Mouse (Mus musculus) limb, embryonic 11.5 days (tissue): ENCODE results near the gene Galk1. TPM values are rescaled to one million over a fixed set of nuclear protein-coding genes. Genes with fewer than 3 reads are reported as not detected.

Experiments used
- ATAC-seq: fragments of 200-750 bp; cut with Nextera tagmentation; 2 replicates; pipeline ENCODE4 v1.8.0; 2017; ENCODE audit warnings: low read depth; ENCODE audit not compliant: insufficient number of reproducible peaks, low FRiP score, low TSS enrichment
- DNase-seq: peaks from one replicate; pipeline ENCODE4 v3.0.0-alpha.2; 2015; ENCODE audit warnings: low spot score
- H3K27ac ChIP-seq: fragments of 300-500 bp; sonication (generic); replicated peaks from 2 replicates; pipeline ENCODE4 v1.5.1; 2014; ENCODE audit warnings: low read depth, mild to moderate bottlenecking, low read length
- H3K27me3 ChIP-seq: fragments of 300-500 bp; sonication (generic); 2 replicates; pipeline ENCODE4 v1.6.1; 2014; ENCODE audit warnings: mild to moderate bottlenecking, low read length, mixed read lengths; ENCODE audit not compliant: control insufficient read depth, insufficient read depth
- H3K36me3 ChIP-seq: fragments of 300-500 bp; sonication (generic); 2 replicates; pipeline ENCODE4 v1.6.1; 2014; ENCODE audit warnings: mild to moderate bottlenecking, low read length, moderate library complexity, mixed read lengths; ENCODE audit not compliant: control insufficient read depth, insufficient read depth
- H3K4me1 ChIP-seq: fragments of 300-500 bp; sonication (generic); 2 replicates; pipeline ENCODE4 v1.6.1; 2014; ENCODE audit warnings: low read length, mixed read lengths; ENCODE audit not compliant: control insufficient read depth, insufficient read depth
- H3K4me2 ChIP-seq: fragments of 300-500 bp; sonication (generic); 2 replicates; pipeline ENCODE4 v1.6.1; 2014; ENCODE audit warnings: low read depth, mild to moderate bottlenecking, moderate library complexity; ENCODE audit not compliant: severe bottlenecking
- H3K4me3 ChIP-seq: fragments of 300-500 bp; sonication (generic); 2 replicates; pipeline ENCODE4 v1.5.1; 2014; ENCODE audit warnings: low read depth, low read length
- H3K9ac ChIP-seq: fragments of 300-500 bp; sonication (generic); 2 replicates; pipeline ENCODE4 v1.6.1; 2014; ENCODE audit warnings: mild to moderate bottlenecking, low read length
- H3K9me3 ChIP-seq: fragments of 300-500 bp; sonication (generic); 2 replicates; pipeline ENCODE4 v1.6.1; 2016; ENCODE audit warnings: low read length; ENCODE audit not compliant: control insufficient read depth
- WGBS: fragments of 180-500 bp; shearing (Covaris S2); extraction: QIAGEN DNeasy Blood & Tissue Kit; methylation state at CpG from one replicate; pipeline ENCODE4 v1.1.7; 2014; 5-methylcytosine and 5-hydroxymethylcytosine counted together
- polyA plus RNA-seq: library from polyadenylated mRNA; unstranded; fragments of >200 nt; fragmentation: Nextera tagmentation; extraction: Ambion mirVana; gene quantifications from 2 replicates; pipeline ENCODE4 v1.2.1, GENCODE M21; 2014

The Galk1 gene
- polyA plus RNA-seq, 1 experiment from 2014 or later: 168 TPM

DNA sequence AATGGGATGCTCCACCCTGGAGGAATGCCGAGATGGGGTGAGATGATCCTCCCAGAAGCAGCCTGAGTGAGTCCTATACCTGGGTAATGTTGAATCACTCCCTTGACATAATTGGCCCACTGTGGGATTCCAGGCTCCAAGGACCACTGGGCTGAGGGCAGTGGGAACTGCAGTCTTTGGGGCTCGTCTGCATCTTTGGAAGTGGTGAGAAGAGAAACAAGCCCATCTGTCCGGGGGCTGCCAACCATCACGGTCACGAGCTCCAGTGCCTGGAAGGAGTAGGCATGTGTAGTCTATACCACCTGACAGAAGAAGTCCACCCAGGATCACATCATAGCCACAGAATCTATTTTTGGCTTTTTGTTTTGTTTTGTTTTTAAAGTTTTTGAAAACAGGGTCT lies 1.6 kb downstream of the Galk1 start:
- no peak overlapping the region for H3K4me2 ChIP-seq
- 91% methylated on average over 5 of the region's 5 CpGs for WGBS

DNA sequence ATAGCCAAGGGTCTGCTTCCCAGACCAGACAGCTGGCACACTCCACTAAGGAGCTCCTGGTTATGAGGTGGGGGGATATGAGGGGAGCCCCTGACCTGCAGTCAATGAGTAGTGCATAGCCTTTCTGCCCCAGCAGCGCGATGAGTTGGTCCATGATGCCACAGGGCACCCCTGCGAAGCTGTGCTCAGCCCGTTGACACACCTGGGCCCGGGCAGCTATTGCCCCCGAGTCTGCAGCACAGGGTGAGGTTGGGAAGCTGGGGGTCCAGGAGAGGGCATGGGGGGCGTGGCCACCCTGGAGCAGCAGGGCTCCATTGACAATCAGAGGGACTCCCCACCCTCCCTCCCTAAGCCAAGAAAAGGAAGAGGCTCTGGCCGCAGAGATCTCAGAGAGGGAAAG lies 2.4 kb downstream of the Galk1 start:
- no peak overlapping the region for H3K4me2 ChIP-seq
- peaks cover 15% of the 10 kb centered on the region for H3K4me1 ChIP-seq
- no peak overlapping the region for H3K9ac ChIP-seq
- 89% methylated on average over 8 of the region's 8 CpGs for WGBS
- no peaks in the 10 kb centered on the region for H3K27me3 ChIP-seq
- DNase-seq (no peak), ATAC-seq (no peak)
- no peak overlapping the region for H3K4me3 ChIP-seq
- H3K9me3 ChIP-seq: no peaks in the 10 kb centered on the region
- H3K27ac ChIP-seq: no peak overlapping the region
- H3K36me3 ChIP-seq: peaks cover 3% of the 10 kb centered on the region; the same call in 1 of the 2 replicates

More for the DNA sequence above, 1.6 kb downstream of the Galk1 start:
- Histone ChIP-seq H3K27ac (no peak overlapping the region), H3K9ac (no peak overlapping the region), H3K4me3 (no peak overlapping the region), H3K9me3 (no peaks in the 10 kb centered on the region), H3K36me3 (peaks cover 3% of the 10 kb centered on the region; the same call in 1 of the 2 replicates), H3K4me1 (peaks cover 8% of the 10 kb centered on the region), H3K27me3 (no peaks in the 10 kb centered on the region)
- ATAC-seq: no peak
- no peak for DNase-seq

DNA sequence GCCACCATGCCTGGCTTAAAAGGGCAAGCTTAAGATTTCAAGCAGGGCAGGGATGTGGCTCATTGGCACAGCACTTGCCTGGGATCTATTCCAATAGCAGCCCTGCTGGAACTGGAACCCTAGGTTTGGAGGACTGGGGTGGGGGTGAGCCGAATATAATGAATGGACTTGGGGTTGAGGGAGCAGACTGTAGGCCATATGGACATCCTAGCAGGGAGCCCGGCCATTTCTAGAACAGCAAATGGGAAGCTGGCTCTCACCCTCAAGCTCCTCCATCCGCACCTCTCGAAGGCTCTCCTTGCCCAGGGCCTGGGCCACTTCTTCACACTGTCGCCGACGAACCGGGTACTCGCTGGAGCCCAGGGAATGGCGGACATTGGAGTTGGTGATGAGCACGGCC lies 2.9 kb downstream of the Galk1 start:
- DNase-seq: no peak
- Histone ChIP-seq H3K4me1 (peaks cover 16% of the 10 kb centered on the region), H3K27me3 (no peaks in the 10 kb centered on the region), H3K27ac (no peak overlapping the region), H3K36me3 (peaks cover 3% of the 10 kb centered on the region; the same call in 1 of the 2 replicates), H3K4me2 (no peak overlapping the region), H3K9ac (no peak overlapping the region), H3K4me3 (no peak overlapping the region), H3K9me3 (no peaks in the 10 kb centered on the region)
- WGBS: 97% methylated on average over 11 of the region's 11 CpGs
- no peak for ATAC-seq

DNA sequence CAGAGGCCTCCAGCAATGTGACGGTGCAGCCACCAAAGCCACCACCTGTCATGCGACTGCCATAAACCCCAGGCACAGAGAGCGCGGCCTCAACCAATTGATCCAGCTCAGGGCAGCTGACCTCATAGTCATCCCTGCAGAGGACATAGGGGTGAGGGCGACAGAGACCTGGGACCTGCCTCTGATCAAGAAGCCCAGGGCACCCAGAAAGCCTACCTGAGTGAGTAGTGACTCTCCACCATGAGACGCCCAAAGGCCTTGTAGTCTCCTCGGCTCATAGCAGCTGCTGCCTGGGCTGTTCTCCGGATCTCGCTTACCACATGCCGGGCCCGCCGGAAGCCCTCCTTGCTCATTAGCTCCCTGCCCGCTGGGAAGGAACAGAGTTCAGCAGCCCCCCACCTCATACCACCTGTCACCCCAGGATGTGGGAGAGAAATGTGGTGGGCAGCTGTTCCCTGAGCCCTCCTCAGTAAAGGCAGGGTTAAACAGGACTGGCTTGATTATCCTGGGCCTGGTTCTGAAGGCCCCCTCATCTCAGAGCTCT lies 3.6 kb downstream of the Galk1 start:
- Histone ChIP-seq H3K4me2 (no peak overlapping the region), H3K4me1 (peaks cover 19% of the 10 kb centered on the region), H3K36me3 (peaks cover 3% of the 10 kb centered on the region; the same call in 1 of the 2 replicates), H3K27ac (no peak overlapping the region), H3K27me3 (no peaks in the 10 kb centered on the region), H3K4me3 (no peak overlapping the region), H3K9me3 (no peaks in the 10 kb centered on the region), H3K9ac (no peak overlapping the region)
- ATAC-seq (no peak), DNase-seq (no peak)
- 79% methylated on average over 13 of the region's 13 CpGs for WGBS

DNA sequence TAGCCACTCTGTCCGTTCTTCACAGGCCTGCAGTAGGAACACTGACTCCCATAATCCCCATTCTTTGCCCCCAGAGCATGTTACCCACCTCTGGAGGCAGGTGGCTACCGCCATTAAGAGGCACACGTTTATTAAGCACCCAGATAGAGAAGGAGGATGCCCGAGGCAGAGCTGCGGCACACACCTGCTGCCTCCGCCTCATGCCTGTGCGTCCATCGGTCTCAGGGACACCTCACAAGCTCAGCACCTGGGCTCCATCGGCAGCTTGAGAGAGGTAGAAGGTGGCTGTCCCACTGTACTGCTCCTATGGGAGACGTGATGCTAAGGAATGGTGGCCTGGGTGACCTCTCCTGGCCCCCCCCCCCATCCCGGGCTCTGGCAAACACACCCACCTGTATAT lies 4.1 kb downstream of the Galk1 start:
- H3K27me3 ChIP-seq: no peaks in the 10 kb centered on the region
- no peak overlapping the region for H3K4me3 ChIP-seq
- H3K4me1 ChIP-seq: peaks cover 19% of the 10 kb centered on the region
- DNase-seq: no peak
- H3K4me2 ChIP-seq: no peak overlapping the region
- WGBS: 86% methylated on average over 11 of the region's 11 CpGs
- H3K9me3 ChIP-seq: no peaks in the 10 kb centered on the region
- peaks cover 3% of the 10 kb centered on the region; the same call in 1 of the 2 replicates for H3K36me3 ChIP-seq
- no peak overlapping the region for H3K27ac ChIP-seq
- ATAC-seq: no peak
- no peak overlapping the region for H3K9ac ChIP-seq

DNA sequence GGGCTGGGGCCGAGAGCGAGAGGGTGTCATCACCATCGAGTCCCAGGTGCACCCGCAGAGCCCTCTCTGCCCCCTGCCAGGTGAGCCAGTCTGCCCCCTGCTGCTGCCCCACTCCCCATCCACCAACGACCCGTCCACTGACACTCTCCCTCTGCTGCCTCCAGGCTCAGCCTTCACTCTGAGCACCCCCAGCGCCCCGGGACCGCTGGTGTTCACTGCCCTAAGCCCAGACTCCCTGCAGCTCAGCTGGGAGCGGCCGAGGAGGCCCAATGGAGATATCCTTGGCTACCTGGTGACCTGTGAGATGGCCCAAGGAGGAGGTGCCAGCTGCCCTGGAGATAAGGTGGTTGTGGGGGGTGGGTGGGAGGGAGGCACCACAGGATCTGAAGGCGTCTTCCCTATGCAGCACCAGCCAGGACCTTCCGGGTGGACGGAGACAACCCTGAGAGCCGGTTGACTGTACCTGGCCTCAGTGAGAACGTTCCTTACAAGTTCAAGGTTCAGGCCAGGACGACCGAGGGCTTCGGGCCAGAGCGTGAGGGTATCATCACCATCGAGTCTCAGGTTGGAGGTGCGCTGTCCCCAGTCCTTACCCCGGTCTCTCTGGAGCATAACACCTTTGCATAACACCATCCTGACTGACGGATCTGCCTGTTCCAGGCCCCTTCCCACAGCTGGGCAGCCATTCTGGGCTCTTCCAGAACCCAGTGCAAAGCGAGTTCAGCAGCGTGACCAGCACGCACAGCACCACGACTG lies 5.2 kb downstream of the Galk1 start:
- ATAC-seq (no peak), DNase-seq (no peak)
- H3K4me1 ChIP-seq: peaks cover 19% of the 10 kb centered on the region
- H3K9me3 ChIP-seq: no peaks in the 10 kb centered on the region
- H3K4me3 ChIP-seq: no peak overlapping the region
- H3K27ac ChIP-seq: no peak overlapping the region
- 88% methylated on average over 28 of the region's 28 CpGs for WGBS
- H3K36me3 ChIP-seq: peaks cover 3% of the 10 kb centered on the region; the same call in 1 of the 2 replicates
- H3K27me3 ChIP-seq: no peaks in the 10 kb centered on the region
- H3K4me2 ChIP-seq: no peak overlapping the region
- peak overlapping the region; percentile 12; the same call in 1 of the 2 replicates for H3K9ac ChIP-seq

DNA sequence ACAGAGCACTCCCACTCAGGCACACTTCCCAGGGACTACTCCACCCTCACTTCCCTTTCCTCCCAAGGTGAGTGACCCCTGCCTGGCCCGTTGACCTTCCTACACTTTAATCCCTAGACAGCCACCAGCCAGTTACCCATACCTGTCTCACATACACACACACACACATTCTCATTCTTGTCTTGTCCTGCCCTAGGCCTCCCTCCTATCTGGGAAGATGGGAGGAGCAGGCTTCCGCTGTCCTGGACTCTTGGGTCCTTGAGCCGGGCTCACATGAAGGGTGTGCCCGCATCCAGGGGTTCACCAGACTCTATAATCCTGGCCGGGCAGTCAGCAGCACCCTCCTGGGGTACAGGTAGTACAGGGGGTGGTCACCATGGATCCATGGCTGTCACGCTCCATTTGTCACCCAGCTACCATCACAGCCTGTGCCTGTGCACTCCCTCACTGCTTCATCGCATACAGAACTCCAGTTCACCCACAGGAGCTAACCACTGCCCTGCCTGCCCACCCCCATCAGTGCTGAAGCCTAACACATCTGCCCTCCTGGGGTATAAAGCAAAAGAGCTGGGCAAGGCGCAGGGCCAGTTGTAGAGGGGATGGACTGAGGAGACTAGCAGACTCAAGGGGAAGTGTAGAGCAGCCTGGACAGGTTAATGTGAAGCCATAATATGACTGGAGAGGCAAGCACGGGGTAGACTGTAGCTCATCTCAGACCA lies 6.7 kb downstream of the Galk1 start:
- ATAC-seq: no peak

More for the DNA sequence above, 6.7 kb downstream of the Galk1 start:
- 64% methylated on average over 9 of the region's 9 CpGs for WGBS
- no peaks in the 10 kb centered on the region for H3K9me3 ChIP-seq
- H3K4me3 ChIP-seq: no peak overlapping the region; the same call in 1 of the 2 replicates
- peak overlapping the region; percentile 65; the same call in 1 of the 2 replicates for H3K4me2 ChIP-seq
- peaks cover 3% of the 10 kb centered on the region; the same call in 1 of the 2 replicates for H3K36me3 ChIP-seq
- H3K27ac ChIP-seq: no peak overlapping the region
- no peak for DNase-seq
- no peaks in the 10 kb centered on the region for H3K27me3 ChIP-seq
- peaks cover 14% of the 10 kb centered on the region; the same call in 1 of the 2 replicates for H3K4me1 ChIP-seq
- H3K9ac ChIP-seq: no peak overlapping the region
